Mouse (Mus musculus) thymus, postnatal 10 days (tissue): ENCODE results near the gene Frmd8.

ENCODE experiments used
- DNase-seq, 2 experiments: peaks; one replicate each; pipeline ENCODE4 v3.0.0; 2021; ENCODE audit warnings: low spot score in 2 of 2

Frmd8 gene

DNA sequence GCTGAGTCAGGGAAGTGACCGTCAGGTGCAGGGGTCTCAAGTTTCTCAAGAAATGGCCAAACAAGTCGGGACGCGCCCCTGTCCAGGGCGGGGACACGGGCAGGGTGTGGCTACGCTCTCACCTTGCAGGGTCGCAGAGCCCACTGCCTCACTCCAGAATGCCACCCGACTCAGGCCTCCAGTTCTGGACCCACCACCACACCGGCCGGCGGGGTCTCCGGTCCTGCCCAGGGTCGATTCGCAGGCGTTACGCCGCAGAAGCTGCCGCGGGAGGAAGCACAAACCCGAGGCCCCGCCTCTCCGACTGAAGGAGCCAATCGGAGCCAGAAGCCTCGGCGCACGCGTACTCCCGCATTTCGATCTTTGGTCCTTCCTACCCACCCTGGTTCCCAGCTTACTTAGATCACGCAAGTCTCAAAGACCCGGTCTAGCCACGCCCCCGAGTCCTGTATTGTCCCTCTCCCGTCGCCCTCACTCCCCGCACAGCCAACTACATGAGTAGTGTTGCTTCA is at the start of gene Frmd8:
Frmd8 (minus strand) TSS at position 306 of the 512 bp plus-strand sequence.
- DNase-seq, result peak; percentile 93 to 95

DNA sequence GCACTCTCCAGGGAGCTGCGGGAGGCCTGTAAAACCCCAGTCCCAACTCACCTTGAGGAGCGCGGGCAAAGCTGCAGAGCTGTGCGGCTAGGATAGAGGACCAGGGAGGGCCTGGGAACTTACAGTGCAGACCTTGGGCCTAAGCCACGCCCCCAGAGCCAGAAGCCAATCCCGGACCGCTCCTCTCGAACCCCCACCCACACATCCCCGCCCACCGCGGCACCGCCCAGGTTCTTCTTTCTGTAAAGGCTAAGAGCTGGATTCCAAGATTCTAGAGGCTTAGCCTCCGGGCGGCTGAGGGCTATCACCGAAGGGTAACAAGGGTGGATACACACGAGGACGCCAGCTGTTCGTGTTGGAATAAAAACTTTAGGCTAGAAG is 49.6 kb upstream of the Frmd8 start, which contains the start of gene Cdc42ep2:
Cdc42ep2 (minus strand) TSS at position 104 of the 381 bp plus-strand sequence.
- peak; percentile 87 to 94 for DNase-seq

DNA sequence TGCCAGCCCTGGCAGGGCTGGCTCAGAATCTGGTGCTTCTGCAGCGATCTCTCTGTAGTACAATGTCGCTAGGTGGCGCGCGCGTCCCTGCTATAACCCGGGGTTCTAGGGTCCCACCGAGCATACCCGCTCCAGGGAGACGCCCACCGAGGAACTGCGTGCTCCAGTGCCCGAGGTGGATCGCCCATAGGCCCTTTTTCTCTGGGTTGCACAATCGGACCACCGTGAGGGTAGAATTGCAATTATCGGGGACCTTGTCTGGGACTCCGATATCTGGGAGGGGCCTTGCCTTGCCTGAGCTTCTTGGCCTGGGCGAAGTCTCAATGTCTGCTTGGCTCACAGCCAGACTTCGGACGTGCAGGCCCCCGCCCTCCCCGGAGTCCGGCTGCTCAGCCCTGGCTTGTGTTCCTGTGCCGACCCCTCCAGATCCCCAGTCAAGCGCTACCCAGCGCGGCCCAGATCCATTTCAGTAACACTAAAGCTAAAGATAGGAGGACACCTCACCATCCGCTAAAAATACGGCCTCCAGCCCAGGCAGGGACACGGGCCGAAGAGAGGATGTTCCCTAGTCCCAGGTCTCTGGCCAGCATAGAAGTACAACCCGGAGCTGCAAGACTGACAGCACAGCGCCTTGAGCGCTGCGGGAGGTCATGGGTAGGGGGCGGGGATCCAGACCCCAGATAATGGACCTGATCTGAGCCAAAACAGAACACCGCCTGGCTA is 49.1 kb upstream of the Frmd8 start:
- peak; percentile 79 to 96 for DNase-seq

DNA sequence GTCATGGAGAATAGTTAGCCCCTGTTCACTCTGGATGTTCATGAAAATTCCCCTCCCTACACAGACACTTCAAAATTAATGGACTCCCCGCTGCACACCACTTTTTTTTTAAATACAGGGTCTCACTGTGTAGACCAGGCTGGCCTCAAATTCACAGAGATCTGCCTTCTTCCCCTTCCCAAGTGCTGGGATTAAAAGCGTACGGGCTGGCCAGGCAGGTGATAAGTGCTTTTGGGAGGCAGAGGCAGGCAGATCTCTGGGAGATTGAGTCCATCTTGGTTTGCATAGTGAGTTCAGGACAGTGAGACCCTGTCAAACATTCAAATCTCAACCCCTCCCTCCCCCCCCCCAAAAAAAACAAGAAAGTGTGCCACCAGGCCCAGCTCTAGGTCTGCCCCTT is 47.9 kb upstream of the Frmd8 start:
- DNase-seq, result no peak

DNA sequence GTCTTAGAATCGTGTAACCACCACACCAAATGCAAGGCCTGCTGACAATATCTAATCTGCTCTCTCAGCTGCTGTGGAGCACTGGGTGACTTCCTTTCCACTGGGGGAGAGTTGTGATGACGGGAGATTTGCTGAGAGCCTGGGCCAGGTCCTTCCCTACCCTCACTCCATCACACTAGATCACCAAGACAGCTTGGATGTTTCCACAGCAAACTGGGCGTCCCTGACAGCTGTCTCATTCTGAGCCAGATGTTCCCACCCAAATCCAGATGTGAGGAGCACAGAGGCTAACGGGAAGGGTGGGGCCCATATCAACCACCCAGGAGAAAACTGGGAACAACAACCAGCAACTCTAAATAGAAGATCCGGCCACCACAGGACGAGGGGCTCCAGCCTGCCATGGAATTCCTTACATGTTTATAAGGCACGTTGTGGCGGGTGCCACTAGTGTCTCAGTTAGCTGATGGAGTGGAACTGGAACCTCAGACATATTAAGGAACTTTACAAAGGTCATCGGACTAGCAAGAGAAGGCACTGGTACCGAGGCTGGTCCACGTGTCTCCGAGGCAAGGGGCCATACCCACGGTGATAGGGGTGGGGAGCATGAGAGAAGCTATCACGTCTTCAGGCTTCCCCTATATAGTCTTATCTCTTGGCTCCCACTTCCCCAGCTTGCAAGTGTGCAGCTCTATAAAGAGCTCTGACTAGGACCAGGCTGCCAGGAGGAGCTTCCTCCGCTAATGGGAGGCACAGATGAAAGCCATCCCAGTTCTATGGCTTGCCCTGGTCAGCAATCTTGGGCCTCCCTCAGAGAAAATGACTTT is 47.3 kb upstream of the Frmd8 start:
- DNase-seq, result no peak

DNA sequence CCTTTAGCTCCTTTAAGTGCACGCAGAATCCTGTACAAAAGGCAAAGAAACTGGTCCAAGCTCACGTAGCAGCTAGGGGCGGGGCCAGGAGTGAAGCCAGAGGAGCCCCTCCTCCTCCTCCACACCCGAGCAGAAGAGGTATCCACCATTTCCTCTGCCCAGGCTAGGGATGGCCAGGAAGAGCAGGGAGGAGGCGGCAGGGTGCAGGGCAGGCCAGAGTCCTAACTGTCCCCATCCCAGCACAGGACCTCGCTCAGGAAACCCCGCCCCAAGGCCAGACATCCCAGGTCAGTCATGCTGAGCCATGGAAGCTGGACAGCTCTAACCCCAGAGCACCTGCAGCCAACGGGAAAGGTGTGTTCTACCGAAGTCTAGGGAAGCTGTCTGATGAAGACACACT is 46.6 kb upstream of the Frmd8 start:
- no peak for DNase-seq

DNA sequence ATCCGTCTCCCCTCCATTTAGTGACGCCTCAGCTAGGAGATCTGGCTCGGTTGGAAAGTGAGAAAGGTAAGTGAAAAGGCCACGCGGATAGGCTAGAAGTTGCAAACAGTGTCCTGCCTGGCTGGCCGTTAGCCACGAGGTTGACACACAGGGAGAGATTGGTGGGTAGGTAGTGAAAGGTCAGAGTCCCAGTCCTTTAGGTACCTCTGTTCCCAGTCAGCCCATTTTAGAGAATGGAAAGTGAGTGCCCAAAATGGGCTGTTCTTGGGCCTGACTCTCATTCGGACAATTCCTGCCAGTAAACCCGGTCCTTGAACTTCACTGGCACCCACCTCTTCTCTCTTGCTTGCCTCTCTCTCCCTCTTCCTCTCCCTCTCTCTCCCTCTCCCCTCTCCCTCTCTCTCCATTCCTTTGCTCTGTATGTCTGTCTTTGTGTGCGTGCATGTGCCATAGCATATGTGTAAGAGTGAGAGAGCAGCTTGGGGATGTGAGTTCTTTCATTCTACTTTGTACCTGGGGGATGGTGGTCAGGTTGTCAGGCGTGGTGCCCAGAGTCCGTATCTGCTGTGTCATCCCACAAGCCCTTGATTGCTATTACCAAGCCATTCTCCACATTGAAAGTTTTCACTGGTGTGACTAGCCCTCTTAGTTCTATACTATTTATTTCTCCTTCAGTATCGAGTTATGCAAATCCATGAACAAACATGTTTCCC is 38.1 kb upstream of the Frmd8 start, which contains the start of gene Dpf2:
Dpf2 (minus strand) TSS at position 4 of the 713 bp plus-strand sequence.
- no peak for DNase-seq

DNA sequence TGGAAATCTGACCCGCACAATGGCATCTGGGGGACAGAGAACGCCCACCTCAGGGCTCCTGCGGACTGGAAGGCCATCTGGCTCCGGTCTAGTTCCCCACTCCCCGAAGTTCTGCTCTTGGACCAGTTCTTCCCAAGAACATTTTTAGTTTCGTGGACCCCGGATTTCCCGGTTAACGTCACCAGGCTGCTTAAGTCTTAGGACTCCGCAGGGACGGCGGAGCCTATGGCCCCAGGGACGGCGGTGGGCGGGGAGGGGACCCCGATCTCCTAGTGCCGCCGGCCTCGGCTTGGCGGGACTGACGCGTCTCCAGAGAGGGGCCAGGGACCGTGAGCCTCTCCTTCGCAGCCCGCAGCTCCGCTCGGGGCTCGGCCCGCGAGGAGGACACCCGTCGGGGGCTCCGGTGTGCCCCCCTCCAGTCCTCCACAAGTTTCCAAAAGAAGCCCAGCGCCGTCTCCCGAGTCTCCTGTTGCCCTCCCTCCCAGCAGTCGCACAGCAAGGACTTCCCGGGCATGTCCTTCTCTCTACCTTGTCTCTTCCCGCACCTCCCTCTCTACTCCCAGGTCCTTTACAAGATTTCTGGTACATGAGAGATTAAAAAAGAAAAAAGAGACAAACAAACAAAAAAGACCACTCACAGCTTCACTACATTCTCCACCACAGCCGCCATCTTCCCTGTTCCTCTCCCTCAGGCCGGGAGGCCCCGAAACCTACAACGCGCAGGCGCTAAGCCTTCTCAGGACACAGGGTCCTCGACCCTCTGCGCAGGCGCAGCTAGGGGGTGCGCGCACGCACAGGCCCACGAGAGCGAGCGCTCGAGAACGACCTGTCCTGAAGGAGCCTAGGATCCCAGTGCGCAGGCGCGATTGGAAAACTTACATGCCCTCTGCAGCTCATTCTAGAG is 37.3 kb upstream of the Frmd8 start:
- peak; percentile 98 to 99 for DNase-seq

DNA sequence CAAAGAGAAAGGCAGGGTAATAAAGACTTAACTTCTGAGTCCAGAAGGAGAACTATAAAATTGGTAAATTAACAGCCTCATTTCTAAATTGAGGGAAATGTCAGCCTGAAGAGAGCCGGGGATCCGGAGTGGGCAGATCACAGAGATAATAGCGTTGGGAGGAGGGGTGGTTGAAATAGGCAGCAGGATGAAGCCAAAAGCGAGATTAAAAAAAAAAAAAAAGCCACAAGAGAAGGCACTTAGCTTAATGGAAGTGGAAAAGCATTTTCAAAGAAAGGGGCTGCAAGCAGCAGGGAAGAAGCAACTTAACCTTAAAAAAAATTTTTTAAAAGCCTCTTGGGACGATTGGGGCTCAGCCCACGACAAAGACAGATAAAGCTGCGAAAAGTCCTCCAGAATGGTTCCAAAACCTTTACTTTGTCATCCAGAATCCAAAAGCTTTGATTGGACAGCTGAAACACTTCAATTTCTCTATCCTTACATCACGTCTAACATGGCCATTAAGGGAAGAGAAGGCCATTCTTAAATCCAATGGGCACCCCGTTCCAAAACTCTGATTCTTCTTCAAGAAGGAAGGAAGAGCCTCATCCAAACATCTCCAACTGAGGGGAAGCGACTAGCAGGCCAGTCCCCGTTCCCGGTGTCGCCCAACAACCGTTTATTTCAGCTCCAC is 36.5 kb upstream of the Frmd8 start:
- no peak for DNase-seq

DNA sequence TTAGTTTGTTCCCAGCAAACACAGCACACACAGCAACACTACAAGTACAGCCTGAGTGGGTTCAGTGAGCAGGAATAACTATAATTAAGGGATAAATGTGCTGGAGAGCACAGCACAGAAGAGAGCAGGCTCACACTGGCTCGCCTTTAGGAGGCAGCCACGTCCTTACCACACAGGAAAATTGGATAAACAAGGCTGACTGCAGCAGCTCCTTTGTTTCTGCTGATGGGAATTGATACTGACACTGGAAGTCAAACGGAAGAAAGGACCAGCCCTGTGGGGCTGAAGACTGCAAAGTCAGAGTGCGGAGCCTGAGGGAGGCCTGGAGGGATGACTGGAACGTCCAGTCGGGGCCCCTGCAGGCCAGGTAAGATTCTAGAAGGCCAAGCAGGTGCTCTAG is 35.1 kb upstream of the Frmd8 start:
- DNase-seq, result no peak

DNA sequence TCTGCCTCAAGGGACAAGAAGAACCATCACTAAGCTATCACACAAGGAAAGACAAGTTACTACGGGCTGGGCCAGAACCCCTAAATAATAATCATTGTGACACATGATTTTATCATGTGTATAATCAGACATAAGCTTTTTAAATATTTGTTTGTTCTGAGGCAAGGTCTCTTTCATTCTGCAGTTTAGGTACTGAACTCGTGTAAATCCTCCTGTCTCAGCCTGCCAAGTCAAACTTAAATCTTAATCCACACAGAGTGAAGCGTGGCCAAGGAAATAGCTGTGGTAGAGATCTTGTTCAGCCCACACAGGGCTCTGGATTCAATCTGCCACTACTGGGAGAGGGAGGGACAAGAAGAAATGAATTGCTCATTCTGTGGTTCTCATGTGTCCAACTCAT is 32.2 kb upstream of the Frmd8 start:
- no peak for DNase-seq

DNA sequence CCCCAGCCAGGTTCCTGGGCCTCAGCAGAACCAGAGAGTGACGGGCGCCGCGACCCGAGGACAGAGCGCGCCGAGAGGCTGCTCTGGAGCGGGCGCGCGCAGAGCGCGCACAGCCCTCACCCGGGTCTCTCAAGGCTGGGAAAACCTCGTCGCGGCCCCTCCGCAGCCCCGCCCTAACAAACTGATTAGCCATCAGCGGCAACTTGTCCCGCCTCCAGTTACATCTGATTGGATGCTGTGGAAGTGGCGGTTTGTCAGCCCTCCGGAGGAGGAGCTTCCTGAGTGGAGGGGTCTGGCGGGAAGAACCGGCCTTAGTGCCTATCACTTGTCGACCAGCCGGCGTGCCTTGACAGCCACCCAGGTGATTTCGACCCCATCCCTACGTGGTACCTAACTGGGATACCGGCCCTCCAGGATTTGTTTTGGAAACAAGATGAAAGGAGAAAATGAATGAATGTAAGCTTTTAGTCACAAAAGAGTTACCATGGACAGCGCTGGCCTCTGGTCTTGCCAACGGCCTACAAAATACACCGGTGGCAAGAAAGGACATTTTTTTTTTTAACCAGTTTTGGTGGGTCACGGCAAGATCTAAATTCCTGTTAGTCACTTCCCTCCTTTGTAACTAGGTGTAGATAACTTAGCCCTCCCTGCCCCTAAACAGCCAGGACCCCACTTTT is 19.1 kb upstream of the Frmd8 start, which contains the start of gene Tigd3:
Tigd3 (minus strand) TSS at position 148 of the 677 bp plus-strand sequence.
- peak; percentile 95 to 96 for DNase-seq

DNA sequence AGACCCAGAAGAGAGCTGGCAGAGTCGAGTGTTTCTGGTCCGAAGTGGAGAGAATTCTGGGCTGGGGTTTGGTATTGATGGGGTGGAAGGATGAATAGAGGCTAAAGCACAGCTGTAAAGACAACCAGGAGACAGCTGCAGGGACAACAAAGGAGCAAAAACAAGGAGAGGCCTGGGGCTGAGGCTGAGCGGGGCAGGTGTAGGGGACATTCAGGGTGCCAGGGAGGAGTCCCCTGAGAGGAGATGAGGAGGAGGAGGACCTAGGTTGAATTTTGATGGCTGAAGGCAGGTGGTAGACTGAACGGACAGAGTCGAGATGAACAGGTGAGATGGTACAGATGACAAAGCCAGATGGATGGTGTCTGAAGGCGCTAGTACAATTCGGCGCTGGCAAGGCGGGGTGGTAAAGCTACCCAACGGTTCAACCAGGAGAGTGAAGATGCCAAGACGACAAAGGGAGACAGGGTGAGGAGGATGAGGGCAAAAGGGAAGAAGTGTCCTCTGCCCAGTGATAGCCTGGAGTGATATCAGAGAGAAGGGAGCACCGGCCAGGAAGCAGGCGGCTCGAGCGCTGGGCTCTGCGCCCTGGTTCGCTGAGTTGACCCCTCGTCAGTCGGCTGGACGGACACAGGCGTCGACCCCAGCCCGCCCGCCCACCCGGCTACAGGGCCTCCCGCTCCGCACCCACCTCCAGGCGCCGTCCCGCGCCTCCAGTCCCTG is 18.4 kb upstream of the Frmd8 start:
- no peak for DNase-seq

DNA sequence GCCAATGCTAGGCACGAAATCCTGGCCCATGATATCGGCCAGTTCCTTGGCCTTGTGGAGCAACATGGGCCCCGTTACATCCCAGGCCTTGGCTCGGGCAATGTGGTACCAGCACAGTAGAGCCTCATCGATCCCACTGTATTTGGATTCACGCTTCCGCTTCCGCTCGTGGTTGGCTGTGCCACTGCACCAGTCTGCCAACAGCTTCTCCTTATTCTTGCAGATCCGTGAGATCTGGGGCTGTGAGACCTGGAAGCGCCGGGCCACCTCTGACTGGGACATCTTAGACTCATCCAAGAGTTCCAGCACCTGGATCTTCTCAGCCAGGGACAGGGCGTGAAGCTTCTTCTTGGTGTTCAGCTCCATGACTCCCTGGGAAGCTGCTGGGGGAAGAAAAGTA is 17.7 kb upstream of the Frmd8 start:
- DNase-seq, result no peak

DNA sequence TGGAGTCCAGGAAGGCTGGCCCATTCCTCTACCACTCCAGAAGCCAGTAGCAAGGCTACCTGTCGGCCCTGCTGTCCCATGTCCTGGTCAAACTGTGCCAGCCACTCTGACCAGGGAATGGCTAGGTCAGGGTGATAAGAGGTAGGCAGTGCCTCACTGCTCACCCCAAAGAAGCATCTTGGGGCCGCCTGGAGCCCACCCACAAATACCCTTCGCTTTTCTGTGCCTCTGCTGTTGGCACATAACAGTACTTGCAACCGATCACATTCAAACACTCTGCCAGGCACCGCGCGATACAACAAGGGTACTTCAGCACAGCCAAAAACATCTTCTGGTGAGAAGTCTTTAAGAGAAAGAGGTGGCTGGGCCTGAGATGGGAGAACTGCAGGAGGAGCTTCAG is 17.2 kb upstream of the Frmd8 start:
- no peak for DNase-seq

DNA sequence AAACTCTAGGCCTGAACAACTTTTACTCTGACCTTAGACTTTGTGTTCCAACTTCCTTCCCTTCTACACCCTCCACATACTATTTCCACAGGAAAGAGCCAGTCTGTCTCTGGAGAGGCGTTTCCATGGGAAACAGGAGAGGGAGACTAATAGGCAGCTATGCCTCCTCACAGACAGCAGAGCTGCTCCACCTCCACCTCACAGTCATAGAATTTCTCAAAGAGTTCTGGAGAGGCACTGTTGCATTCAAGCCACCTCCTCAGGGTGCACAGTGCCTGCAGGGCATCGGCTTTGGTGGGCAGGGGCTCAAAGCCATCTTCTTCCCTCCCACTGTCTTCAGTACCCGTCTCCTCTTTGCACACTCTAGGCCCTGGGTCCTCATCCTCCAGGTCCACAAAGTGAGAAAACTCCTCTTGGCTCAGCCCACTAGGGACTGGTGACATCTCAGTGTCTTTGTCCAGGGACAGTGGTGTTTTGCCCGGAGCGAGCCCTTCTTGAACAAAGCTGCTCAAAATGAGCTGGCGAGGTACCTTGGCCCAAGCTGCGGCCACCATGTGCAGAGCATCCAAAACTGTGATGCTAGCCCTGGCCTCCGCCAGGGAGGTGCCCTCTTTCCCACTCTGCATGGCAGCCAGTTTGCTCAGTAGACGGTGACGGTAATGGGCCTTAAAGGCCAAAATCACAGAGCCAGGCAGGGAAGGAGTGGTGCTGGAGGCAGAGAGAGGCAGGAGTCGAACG is 16.6 kb upstream of the Frmd8 start:
- DNase-seq, result no peak

DNA sequence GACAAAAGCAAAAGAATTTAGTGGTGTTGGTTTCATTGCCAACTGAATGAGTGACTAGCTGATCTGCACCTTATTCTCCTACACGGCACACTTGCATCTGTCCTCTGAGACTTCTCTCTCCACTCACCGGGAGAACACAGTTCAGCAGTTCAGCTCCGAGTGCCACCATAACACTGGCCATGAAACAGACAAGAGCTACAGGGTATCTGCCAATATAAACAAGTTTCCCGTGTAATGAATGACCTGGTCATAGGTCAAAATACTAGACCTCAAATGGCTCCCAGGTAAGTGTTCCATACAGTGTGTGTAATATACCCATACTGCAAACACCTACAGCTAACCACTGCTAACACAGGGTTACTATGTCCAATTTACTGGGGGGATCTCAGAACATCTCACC is 14.1 kb upstream of the Frmd8 start:
- no peak for DNase-seq

DNA sequence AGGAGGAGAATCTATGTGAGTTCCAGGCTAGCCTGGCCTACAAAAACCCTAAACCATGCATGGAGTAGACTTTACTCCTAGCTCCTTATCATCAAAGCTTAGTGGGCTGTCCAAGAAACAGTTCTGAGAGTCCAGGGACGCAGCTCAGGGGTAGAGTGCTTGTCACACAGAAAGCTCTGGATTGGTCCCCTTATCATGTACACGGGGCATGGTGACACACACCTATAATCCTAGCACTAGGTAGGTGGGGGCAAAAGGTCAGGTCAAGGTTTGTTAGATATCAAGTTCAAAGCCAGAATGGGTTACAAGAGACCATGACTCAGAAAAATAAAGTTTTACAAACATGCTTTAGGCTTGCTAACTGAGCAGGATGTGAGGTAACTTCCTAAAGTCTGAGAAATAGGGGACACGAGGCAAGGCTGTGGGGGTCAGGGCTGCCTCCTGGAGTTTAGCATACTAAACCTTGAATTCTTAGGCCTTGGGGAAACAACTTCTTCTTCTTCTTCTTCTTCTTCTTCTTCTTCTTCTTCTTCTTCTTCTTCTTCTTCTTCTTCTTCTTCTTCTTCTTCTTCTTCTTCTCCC is 12.3 kb upstream of the Frmd8 start:
- DNase-seq, result no peak
